Mouse (Mus musculus) fat pad, adult 2 months (tissue): Measurements from ENCODE around the gene Kcnh2.

Source experiments
- DNase-seq: peaks from one replicate; pipeline ENCODE4 v3.0.0-alpha.2; 2011; ENCODE audit warnings: low read depth, low spot score; ENCODE audit errors: extremely low read depth

The Kcnh2 gene

DNA sequence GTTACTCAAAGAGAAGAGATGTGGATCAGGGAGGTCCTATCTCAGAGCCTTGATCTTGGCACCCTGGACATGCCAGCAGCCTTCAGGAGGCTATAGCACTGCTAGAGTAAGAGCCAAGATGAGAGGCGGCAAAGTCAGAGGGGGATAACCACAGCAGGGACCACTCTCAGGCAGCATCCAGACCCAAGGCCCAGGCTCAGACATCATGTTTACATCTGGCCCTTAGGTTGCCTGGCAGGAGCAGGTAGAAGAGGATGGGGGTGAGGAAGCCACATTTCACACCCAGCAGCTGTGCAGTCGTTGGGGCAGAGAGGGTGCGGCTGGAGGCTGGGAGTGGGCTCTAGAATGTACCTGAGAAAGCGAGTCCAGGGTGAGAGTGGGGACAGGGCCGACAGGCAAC, 30.5 kb downstream of the Kcnh2 start:
- DNase-seq = no peak

DNA sequence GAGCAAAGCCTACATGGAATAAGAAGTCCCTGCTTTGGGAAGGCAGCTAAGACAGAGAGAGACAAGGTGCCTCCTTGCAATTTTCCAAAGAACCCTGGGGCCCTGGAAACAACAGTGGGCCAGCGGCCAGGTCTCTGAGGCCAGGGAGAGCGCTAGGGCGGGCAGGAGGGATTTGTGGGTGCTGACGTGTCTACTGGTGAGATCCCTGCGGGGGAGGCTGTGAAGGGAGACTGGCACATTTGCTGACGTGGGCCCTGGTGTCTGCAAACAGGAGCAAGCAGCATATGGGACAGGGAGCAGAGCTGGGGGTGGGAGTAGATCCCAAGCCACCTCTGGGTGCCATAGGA, 31.0 kb downstream of the Kcnh2 start:
- no peak for DNase-seq

DNA sequence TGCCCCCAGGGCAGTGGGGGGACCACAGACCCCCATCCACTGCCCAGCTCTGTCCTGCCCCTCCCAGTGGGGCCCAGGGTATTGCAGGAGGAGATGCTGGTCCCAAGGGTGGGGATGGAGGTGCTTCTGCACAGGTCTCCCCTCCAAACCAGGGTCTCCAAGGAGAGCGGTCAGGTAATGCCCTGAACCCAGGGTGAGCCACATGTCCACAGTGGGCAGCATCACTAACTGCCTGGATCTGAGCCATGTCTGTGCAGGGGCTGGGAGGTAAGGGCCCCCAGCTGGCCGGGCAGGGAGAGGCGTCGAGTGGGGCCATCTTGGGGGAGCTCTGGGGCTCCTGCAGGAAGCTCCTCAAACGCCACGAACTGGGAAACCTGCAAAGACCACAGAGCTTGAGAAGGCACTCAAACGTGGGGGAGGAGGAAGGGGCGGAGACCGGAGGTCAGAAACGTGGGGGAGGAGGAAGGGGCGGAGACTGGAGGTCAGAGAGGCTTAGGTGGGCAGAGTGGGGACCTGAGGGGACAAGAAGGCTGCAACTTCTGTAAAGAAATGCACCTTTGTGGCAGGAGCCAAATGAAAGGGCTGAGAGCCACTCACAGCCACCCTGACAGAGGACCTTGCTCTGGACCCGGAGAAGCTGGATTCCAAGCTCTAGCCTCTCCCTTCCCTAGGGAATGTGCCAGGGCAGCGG, 31.5 kb downstream of the Kcnh2 start:
- no peak for DNase-seq

DNA sequence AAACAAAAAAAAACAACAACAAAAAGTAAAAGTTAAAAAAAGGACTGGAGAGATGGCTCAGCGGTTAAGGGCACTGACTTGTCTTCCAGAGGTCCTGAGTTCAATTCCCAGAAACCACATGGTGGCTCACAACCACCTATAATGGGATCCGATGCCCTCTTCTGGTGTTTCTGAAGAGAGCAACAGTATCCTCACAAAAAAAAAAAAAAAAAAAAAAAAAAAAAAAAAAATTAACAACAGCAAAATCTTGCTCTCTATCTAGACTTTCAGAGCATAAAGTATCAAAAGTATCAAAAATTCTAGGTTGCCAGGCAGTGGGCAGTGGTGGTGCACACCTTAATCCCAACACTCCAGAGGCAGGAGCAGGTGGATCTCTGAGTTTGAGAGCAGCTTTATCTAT, 42.2 kb downstream of the Kcnh2 start:
- DNase-seq = no peak

DNA sequence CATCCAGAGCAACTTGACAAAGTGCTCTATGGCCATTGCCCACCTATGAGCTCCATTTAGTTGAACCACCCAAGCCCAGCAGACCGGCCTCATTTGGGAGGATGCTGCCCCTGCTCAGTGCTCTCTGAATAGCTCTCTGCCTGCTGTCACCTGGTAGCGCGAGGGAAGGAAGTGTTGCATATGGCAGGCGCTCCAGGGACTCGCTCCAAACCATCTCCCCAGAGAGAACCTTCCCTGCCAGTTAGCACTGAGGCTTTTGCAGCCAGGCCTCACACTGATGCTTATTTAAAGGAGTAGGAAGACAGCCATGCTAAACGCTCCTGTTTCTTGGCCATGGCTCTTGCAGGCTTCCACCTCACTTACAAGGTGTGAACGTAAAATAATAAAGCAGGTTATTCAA, 42.8 kb downstream of the Kcnh2 start:
- DNase-seq = no peak

DNA sequence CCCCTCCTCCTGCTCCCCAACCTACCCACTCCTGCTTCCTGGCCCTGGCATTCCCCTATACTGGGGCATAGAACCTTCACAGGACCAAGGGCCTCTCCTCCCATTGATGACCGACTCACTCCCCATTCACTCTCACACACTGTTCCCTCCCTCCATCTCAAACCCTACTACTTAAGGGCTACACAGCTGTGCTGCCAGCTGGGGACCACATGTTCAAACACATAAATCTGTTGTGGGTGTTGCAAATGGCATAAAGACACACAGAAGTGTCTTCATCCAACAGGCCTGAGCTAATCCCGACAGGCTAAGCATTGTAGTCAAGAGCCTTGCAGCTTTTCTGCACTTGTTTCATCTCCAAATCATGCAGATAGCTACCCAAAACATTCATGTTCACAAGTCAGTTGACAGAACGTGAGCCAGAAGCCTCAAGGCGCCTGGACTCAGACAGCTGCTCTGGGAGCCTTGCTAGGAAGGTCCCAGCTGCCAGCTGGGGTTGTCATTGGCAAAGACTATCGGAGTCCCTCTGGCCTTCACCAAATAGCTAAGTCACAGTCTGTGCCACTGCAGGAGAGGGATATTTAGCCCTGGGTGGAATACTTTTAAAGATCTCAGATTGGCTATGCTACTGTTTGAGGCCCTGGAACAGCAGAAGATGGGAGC, 44.2 kb downstream of the Kcnh2 start:
- no peak for DNase-seq

DNA sequence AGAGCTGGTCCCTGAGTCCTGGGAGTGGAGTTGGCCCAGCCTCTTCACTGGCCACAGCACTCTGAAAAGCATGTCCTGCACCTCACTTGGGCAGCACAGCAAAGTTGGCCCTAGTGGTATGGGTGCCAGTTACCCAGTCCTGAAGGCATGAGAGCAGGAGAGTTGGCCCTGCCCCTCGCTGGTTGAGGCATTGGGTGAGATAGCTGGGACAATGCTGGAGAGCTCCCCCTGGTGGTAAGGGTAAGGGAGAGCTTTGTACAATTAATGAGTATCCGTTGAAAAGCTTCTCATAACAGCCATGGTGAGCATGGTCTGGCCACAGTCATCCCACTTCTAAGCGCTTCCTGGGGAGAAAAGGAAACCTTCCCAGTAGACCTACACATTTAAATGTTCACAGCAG, 48.2 kb downstream of the Kcnh2 start:
- DNase-seq = no peak

DNA sequence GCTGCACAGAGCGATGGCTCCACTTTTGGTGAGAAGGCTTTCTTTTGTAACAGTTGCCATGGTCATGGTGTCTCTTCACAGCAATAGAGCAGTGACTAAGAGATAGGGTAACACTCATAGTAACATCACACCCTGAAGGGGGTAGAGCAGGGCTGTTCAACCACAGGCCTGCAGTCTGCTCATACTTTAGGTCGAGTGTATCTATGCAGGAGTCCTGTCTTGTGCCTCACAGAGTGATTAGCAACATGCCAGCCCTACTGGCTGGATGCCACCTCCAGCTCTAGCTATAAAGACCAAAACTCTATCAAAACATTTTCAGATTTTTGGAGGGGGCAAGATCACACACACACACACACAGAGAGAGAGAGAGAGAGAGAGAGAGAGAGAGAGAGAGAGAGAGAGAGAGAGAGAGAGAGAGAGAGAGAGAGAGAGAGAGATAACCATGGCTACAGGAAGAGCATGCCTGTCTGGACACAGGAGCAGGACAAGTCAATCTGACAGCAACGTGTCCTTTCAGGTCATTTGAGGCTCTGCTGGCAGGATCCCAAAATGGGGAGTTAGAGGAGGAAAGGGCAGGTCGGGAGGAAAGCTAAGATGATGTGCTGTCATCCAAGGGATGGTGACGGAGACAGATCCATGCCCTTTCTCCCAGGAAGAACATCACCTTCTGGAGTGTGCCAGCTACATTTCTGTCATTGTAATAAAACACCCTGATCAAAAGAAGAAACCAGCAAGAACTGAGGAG, 51.4 kb downstream of the Kcnh2 start:
- DNase-seq = no peak

DNA sequence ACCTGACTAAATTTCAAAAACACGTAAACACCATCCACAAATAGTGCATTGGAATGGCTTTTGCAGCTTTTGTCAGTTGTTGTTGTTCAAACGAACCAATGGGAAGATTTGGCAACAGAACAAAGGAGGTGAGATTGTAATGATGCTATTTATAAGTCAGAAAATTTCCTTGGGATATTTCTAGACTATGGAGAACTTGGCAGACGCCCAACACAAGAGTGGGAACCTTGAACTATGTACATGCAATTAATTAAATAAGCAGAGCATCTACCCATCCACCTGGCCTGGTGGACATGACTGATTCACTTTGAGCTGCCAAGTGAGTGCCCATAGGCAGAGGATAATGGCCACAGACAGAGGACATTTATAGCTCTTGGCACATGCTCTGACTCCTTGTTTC, 59.5 kb downstream of the Kcnh2 start:
- DNase-seq = no peak

DNA sequence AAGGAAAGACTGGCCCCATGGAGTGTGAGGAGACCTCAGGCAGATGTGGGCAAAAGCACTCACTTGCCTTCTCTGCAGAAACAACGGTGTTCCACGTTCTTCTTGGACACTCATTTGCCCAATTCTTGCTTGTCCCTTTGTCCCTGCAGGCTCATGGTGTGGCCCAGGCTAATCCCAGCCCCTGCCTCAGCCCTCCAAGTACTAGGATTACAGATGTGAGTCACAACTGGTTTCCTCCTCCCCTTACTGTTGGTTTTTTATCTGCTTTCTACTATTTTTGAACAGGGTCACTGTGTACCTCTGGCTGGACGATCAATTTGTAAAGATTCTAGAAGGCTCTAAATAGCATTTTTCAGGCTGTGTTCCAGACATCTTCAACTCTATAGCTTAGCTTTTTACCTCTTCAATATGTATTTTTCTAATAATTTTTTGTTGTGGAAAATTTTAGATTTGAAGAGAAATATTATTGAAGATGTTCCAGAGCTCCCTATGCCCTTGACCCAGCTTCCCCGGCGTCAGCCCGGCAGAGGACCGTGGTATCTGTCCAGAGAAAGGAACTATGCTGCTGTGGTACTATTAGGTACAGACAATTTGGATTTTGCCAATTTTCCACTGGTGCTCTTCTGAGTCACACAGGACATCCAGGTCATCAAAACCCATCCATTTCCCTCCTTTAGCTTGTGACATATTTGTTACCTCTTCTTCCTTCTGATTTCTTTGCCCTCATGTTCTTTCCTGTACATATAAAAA, 65.0 kb downstream of the Kcnh2 start:
- no peak for DNase-seq

DNA sequence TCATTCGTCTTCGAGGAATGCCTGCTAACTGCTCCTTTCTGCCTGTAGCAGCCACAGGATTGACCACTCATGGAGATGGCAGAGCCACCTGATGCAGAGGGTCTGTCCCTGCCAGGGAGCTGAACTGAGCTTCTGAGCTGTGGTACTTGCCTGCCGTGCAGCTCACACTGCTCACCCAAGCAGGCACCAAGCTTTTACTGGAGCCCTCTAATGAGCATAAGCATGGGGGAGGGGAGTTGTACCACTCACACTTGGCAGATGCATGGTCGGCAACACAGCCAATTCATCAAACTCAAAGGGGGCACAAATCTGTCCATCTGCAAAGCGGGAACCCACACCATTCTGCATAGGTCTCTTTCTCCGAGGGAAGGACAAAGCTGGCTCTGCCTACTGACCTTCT, 67.3 kb downstream of the Kcnh2 start:
- DNase-seq = no peak

DNA sequence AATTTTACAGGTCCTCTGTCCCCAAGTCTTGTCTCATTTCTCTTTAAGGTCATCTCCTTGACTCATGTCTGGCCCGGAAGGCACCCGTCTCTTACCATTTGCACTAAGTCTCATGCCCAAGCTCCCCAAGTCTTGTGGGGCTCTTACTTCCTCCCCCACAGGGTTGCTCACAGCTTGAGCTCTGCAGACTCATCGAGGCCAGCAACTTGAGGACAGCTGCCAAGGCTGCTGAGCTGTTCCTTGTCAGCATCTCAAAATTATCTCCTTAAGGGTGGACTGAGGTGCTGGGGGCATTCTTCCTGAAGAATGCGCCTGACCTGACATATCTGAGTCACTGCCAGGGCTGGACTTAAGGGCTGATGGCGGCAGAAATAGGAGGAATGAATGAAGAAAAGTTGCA, 68.2 kb downstream of the Kcnh2 start:
- no peak for DNase-seq

DNA sequence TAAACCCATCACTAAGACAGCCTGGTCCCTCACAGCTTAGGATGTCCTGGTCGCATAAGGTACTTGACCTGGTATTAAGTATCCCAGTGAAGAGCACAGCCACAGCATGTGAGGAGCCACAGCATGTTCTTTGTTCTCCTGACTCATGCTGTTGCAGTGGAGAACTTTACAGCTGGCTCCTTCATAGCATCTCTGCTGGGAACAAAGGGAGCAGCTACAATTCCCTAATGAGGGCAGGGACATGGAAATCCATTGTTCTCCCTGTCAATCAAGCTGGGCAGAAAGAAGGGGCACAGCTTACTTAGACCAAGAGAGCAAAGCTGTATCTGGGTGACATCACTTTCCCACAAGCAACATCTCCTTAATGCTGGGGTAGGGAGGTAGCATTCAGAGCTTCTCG, 70.9 kb downstream of the Kcnh2 start:
- DNase-seq = no peak

DNA sequence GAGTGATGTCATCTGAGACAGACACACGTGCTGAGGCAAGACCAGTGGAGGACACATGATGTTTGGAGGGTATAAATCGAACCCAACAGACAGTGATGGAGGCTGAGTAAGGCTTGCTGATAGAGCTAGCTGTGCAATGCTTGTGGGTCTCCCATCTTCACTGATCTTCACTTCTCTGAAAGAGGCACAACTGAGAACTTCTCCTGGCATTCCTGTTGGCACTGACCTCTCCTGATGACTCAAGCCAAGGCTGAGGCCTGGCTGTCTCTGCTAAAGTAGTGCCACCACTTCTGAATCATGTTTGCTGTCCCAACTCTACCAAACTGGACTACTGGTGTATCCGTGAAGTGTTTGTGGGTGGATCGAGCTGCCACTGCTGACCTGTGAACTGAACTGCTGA, 71.9 kb downstream of the Kcnh2 start:
- no peak for DNase-seq

DNA sequence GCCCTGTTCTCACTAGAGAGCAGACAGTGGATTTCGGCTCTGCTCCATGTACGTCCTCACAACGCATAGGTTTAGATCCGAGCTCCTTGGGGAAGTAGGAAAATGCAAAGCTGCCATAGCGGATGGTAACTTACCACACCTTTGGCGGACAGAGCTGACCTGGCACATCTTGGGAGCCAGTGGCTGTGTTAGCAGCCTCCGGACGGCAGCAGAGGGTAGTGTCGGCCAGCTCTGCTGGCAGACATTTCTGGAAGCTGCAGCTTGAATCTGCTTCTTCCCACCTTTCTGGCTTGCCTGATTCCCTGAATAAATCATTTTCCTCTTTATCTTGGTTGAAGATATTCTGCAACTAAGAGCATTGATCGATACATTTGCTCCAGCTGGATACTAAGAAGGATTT, 73.2 kb downstream of the Kcnh2 start:
- no peak for DNase-seq

DNA sequence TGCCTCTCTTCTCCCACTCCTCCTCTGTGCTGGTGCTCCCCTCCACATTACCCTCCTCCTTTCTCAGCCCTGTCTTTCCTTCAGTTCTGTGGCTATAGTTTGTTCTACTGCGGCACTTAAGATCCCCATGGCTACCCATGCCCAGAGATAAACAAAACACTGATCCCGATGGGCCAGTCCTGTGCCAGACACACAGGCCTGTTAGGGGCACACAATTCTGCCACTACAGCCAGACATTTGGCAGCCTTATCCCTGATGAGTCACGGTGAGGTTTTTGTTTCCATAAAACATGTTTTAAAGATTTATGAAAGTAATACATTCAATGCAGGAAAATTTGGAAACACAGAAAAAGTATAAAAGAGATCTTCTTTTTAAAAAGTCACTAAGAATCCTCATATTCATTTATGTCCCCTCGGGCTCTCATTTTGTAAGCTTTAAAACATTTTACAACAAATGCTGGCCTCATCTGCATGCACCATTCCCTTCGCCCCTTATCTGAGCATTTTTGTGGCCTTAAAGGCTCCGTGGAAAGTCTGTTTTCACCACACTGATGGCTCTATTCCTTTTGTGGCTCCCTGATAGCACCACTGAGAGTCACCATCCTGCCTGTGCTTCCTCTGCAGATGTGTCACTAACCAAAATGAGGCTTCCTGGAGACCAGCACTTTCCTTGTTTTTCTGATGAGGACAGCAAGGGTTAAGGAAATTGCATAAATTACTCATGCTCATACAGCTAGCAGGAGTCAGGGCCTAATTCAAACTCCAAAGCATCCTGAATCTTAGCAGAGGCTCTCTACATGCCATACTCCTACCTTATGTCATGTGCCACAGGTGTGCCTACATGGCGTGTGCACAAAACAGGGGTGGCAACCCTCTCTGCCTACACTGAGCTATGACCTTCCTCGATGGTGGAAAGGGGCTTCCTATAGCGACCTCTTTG, 77.5 kb downstream of the Kcnh2 start:
- DNase-seq = no peak

DNA sequence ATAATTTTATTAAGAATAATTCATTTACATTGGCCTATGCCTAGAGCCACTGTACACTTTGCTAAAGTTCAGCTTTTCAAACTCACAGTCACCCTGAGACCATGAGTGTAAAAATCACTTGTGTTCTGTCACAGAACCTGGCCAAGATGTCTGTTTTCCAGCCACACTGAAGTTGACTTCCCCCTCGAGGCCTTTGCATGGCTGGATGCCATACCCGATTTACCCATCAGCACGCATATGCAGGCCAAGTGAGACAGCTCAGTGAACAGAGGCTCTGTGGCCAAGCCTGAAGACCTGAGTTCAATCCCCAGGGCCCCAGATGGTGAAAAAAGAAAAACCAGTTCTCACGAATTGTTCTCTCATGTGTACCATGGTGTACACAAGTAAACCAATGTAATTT, 80.5 kb downstream of the Kcnh2 start:
- no peak for DNase-seq
